Mouse (Mus musculus) intestine, embryonic 14.5 days (tissue): ENCODE measurements around the gene Gm49395. TPM values are rescaled to one million over a fixed set of nuclear protein-coding genes. Genes with fewer than 3 reads are reported as not detected.

Source experiments
- ATAC-seq: fragments of 200-750 bp; cut with Nextera tagmentation; replicated peaks from 2 replicates; pipeline ENCODE4 v1.8.0; 2017; ENCODE audit warnings: low read depth, moderate number of reproducible peaks, moderate TSS enrichment, moderate library complexity; ENCODE audit not compliant: low FRiP score, low TSS enrichment
- DNase-seq: peaks from one replicate; pipeline ENCODE4 v3.0.0-alpha.2; 2018; ENCODE audit warnings: low spot score
- H3K27ac ChIP-seq: fragments of 300-500 bp; sonication (generic); 2 replicates; pipeline ENCODE4 v1.5.1; 2014; ENCODE audit warnings: low read depth, mild to moderate bottlenecking, control low read depth
- H3K27me3 ChIP-seq: fragments of 300-500 bp; sonication (generic); replicated peaks from 2 replicates; pipeline ENCODE4 v1.6.1; 2014; ENCODE audit warnings: low read length, control low read depth; ENCODE audit not compliant: control insufficient read depth, insufficient read depth
- H3K36me3 ChIP-seq: fragments of 300-500 bp; sonication (generic); 2 replicates; pipeline ENCODE4 v1.6.1; 2014; ENCODE audit warnings: low read length, control low read depth; ENCODE audit not compliant: control insufficient read depth, insufficient read depth
- H3K4me1 ChIP-seq: fragments of 300-500 bp; sonication (generic); replicated peaks from 2 replicates; pipeline ENCODE4 v1.6.1; 2014; ENCODE audit warnings: low read length, control low read depth, mixed read lengths; ENCODE audit not compliant: control insufficient read depth, insufficient read depth
- H3K4me2 ChIP-seq: fragments of 300-500 bp; sonication (generic); 2 replicates; pipeline ENCODE4 v1.6.1; 2014; ENCODE audit warnings: low read length
- H3K4me3 ChIP-seq: fragments of 300-500 bp; sonication (generic); 2 replicates; pipeline ENCODE4 v1.5.1; 2014; ENCODE audit warnings: low read depth, low read length, control low read depth, mixed read lengths
- H3K9ac ChIP-seq: fragments of 300-500 bp; sonication (generic); 2 replicates; pipeline ENCODE4 v1.6.1; 2014; ENCODE audit warnings: mild to moderate bottlenecking, low read length
- H3K9me3 ChIP-seq: fragments of 300-500 bp; sonication (generic); 2 replicates; pipeline ENCODE4 v1.6.1; 2016; ENCODE audit warnings: low read length, control low read depth; ENCODE audit not compliant: control insufficient read depth
- WGBS: fragments of 180-500 bp; shearing (Covaris S2); extraction: QIAGEN DNeasy Blood & Tissue Kit; methylation state at CpG from one replicate; pipeline ENCODE4 v1.1.7; 2014; 5-methylcytosine and 5-hydroxymethylcytosine counted together
- polyA plus RNA-seq: library from polyadenylated mRNA; unstranded; fragments of >200 nt; fragmentation: Nextera tagmentation; extraction: Ambion mirVana; gene quantifications from 2 replicates; pipeline ENCODE4 v1.2.1, GENCODE M21; 2014

Gm49395 gene
- polyA plus RNA-seq, 1 experiment from 2014 or later, result 6.7 TPM

GRCm38 (mm10) chr13:115003444-115004053, 98.2 kb downstream of the Gm49395 start:
- H3K27me3 ChIP-seq, result no peaks in the 10 kb centered on the region
- DNase-seq, result no peak
- H3K27ac ChIP-seq, result no peak overlapping the region
- no peak overlapping the region for H3K4me3 ChIP-seq
- H3K4me1 ChIP-seq, result no peaks in the 10 kb centered on the region
- no peaks in the 10 kb centered on the region for H3K36me3 ChIP-seq
- WGBS, result 43% methylated on average over 7 of the region's 7 CpGs
- no peak overlapping the region for H3K4me2 ChIP-seq
- no peak overlapping the region for H3K9ac ChIP-seq
- H3K9me3 ChIP-seq, result no peaks in the 10 kb centered on the region
- no peak for ATAC-seq

- DNase-seq (no peak), ATAC-seq (no peak)
- no peak overlapping the region for H3K4me3 ChIP-seq
- H3K9me3 ChIP-seq, result no peaks in the 10 kb centered on the region
- H3K4me2 ChIP-seq, result no peak overlapping the region
- no peaks in the 10 kb centered on the region for H3K27me3 ChIP-seq
- no peaks in the 10 kb centered on the region for H3K36me3 ChIP-seq
- WGBS, result 76% methylated on average over 3 of the region's 3 CpGs
- no peak overlapping the region for H3K9ac ChIP-seq
- H3K4me1 ChIP-seq, result no peaks in the 10 kb centered on the region
- no peak overlapping the region for H3K27ac ChIP-seq
Measured at GRCm38 (mm10) chr13:115002837-115003236, 98.9 kb downstream of the Gm49395 start.

- Histone ChIP-seq H3K27ac (no peak overlapping the region), H3K4me2 (no peak overlapping the region), H3K4me3 (no peak overlapping the region), H3K9me3 (no peaks in the 10 kb centered on the region), H3K4me1 (no peaks in the 10 kb centered on the region), H3K9ac (no peak overlapping the region), H3K36me3 (no peaks in the 10 kb centered on the region), H3K27me3 (no peaks in the 10 kb centered on the region)
- ATAC-seq (no peak), DNase-seq (no peak)
- 87% methylated on average over 5 of the region's 5 CpGs for WGBS
Measured at GRCm38 (mm10) chr13:115002155-115002554, 99.6 kb downstream of the Gm49395 start.

- H3K9me3 ChIP-seq, result no peaks in the 10 kb centered on the region
- no peak overlapping the region for H3K4me2 ChIP-seq
- H3K9ac ChIP-seq, result no peak overlapping the region
- H3K4me3 ChIP-seq, result no peak overlapping the region
- H3K27ac ChIP-seq, result no peak overlapping the region
- no peaks in the 10 kb centered on the region for H3K4me1 ChIP-seq
- DNase-seq (no peak), ATAC-seq (no peak)
- 81% methylated on average over 4 of the region's 4 CpGs for WGBS
- no peaks in the 10 kb centered on the region for H3K36me3 ChIP-seq
- H3K27me3 ChIP-seq, result no peaks in the 10 kb centered on the region
Measured at GRCm38 (mm10) chr13:114999582-114999981, 102.1 kb downstream of the Gm49395 start.

GRCm38 (mm10) chr13:114998100-114998499, 103.6 kb downstream of the Gm49395 start:
- DNase-seq (no peak), ATAC-seq (no peak)
- no peaks in the 10 kb centered on the region for H3K9me3 ChIP-seq
- no peaks in the 10 kb centered on the region for H3K36me3 ChIP-seq
- H3K9ac ChIP-seq, result no peak overlapping the region
- no peak overlapping the region for H3K27ac ChIP-seq
- no peaks in the 10 kb centered on the region for H3K4me1 ChIP-seq
- 94% methylated on average over 10 of the region's 10 CpGs for WGBS
- H3K27me3 ChIP-seq, result no peaks in the 10 kb centered on the region
- no peak overlapping the region for H3K4me3 ChIP-seq
- H3K4me2 ChIP-seq, result no peak overlapping the region

- DNase-seq (no peak), ATAC-seq (no peak)
- H3K27me3 ChIP-seq, result no peaks in the 10 kb centered on the region
- no peak overlapping the region for H3K4me3 ChIP-seq
- WGBS, result 63% methylated on average over 14 of the region's 14 CpGs
- no peaks in the 10 kb centered on the region for H3K36me3 ChIP-seq
- H3K9me3 ChIP-seq, result no peaks in the 10 kb centered on the region
- no peak overlapping the region for H3K27ac ChIP-seq
- H3K4me1 ChIP-seq, result no peaks in the 10 kb centered on the region
- H3K9ac ChIP-seq, result no peak overlapping the region
- no peak overlapping the region for H3K4me2 ChIP-seq
Measured at GRCm38 (mm10) chr13:114992260-114993014, 109.3 kb downstream of the Gm49395 start.

GRCm38 (mm10) chr13:114987668-114988067, 114.1 kb downstream of the Gm49395 start:
- H3K9me3 ChIP-seq, result no peaks in the 10 kb centered on the region
- no peaks in the 10 kb centered on the region for H3K27me3 ChIP-seq
- no peak overlapping the region for H3K27ac ChIP-seq
- no peak overlapping the region for H3K4me2 ChIP-seq
- ATAC-seq (no peak), DNase-seq (no peak)
- H3K4me1 ChIP-seq, result no peaks in the 10 kb centered on the region
- H3K36me3 ChIP-seq, result no peaks in the 10 kb centered on the region
- H3K9ac ChIP-seq, result no peak overlapping the region
- WGBS, result 57% methylated on average over 6 of the region's 6 CpGs
- H3K4me3 ChIP-seq, result no peak overlapping the region

- Histone ChIP-seq H3K36me3 (no peaks in the 10 kb centered on the region), H3K27me3 (no peaks in the 10 kb centered on the region), H3K4me3 (no peak overlapping the region), H3K27ac (no peak overlapping the region), H3K9me3 (no peaks in the 10 kb centered on the region), H3K4me1 (no peaks in the 10 kb centered on the region), H3K4me2 (no peak overlapping the region), H3K9ac (no peak overlapping the region)
- no peak for ATAC-seq
- WGBS, result 81% methylated on average over 2 of the region's 2 CpGs
- DNase-seq, result no peak
Measured at GRCm38 (mm10) chr13:114987161-114987560, 114.6 kb downstream of the Gm49395 start.
